Mouse (Mus musculus): ENCODE results near the gene Fn3k. TPM values are rescaled to one million over a fixed set of nuclear protein-coding genes. Genes with fewer than 3 reads are reported as not detected.

The Fn3k gene
- polyA plus RNA-seq, 1 experiment from 2014 or later, result 0.33 TPM

- 67% methylated on average over 4 of the region's 4 CpGs for WGBS
- TF ChIP-seq CTCF (IDR thresholded peaks at IDR 0.05; ENCODE audit: low read depth), result no peak
- H3K27me3 ChIP-seq (ENCODE audit: insufficient read depth, low read length), result no peaks in the 10 kb centered on the region
- no peak overlapping the region; the same call in 1 of the 2 replicates for H3K4me2 ChIP-seq
- peak overlapping the region; percentile 4; the same call in 1 of the 2 replicates for H3K27ac ChIP-seq (ENCODE audit: low read depth)
- H3K36me3 ChIP-seq (ENCODE audit: insufficient read depth), result peaks cover 11% of the 10 kb centered on the region
- H3K9ac ChIP-seq, result no peak overlapping the region
- DNase-seq (no peak), ATAC-seq (ENCODE audit: insufficient read depth) (peak; percentile 44; the same call in 1 of the 2 replicates)
- H3K4me1 ChIP-seq (ENCODE audit: insufficient read depth), result peaks cover 4% of the 10 kb centered on the region; the same call in 1 of the 2 replicates
- H3K9me3 ChIP-seq (ENCODE audit: low read depth, low read length), result no peaks in the 10 kb centered on the region
- no peak overlapping the region for H3K4me3 ChIP-seq (ENCODE audit: low read depth, low read length)
Observed at GRCm38 (mm10) chr11:121433397-121433796, 1.3 kb upstream of the Fn3k start.

- Histone ChIP-seq H3K4me1 (ENCODE audit: insufficient read depth) (peaks cover 4% of the 10 kb centered on the region; the same call in 1 of the 2 replicates), H3K27me3 (ENCODE audit: insufficient read depth, low read length) (no peaks in the 10 kb centered on the region), H3K4me2 (no peak overlapping the region; the same call in 1 of the 2 replicates), H3K27ac (ENCODE audit: low read depth) (no peak overlapping the region), H3K36me3 (ENCODE audit: insufficient read depth) (no peaks in the 10 kb centered on the region), H3K4me3 (ENCODE audit: low read depth, low read length) (no peak overlapping the region), H3K9me3 (ENCODE audit: low read depth, low read length) (no peaks in the 10 kb centered on the region), H3K9ac (no peak overlapping the region)
- WGBS, result 64% methylated on average over 5 of the region's 5 CpGs
- no peak for TF ChIP-seq CTCF (IDR thresholded peaks at IDR 0.05; ENCODE audit: low read depth)
- DNase-seq (no peak), ATAC-seq (ENCODE audit: insufficient read depth) (no peak)
Observed at GRCm38 (mm10) chr11:121437236-121437635, 2.5 kb downstream of the Fn3k start.

- DNase-seq (no peak), ATAC-seq (ENCODE audit: insufficient read depth) (no peak)
- Histone ChIP-seq H3K27me3 (ENCODE audit: insufficient read depth, low read length) (no peaks in the 10 kb centered on the region), H3K4me2 (no peak overlapping the region), H3K4me3 (ENCODE audit: low read depth, low read length) (no peak overlapping the region), H3K9ac (no peak overlapping the region), H3K27ac (ENCODE audit: low read depth) (no peak overlapping the region), H3K9me3 (ENCODE audit: low read depth, low read length) (no peaks in the 10 kb centered on the region), H3K36me3 (ENCODE audit: insufficient read depth) (no peaks in the 10 kb centered on the region), H3K4me1 (ENCODE audit: insufficient read depth) (no peaks in the 10 kb centered on the region)
- WGBS, result 61% methylated on average over 5 of the region's 5 CpGs
- no peak for TF ChIP-seq CTCF (IDR thresholded peaks at IDR 0.05; ENCODE audit: low read depth)
Observed at GRCm38 (mm10) chr11:121439686-121440292, 5.1 kb downstream of the Fn3k start.

- Histone ChIP-seq H3K36me3 (ENCODE audit: insufficient read depth) (no peaks in the 10 kb centered on the region), H3K27me3 (ENCODE audit: insufficient read depth, low read length) (no peaks in the 10 kb centered on the region), H3K4me3 (ENCODE audit: low read depth, low read length) (no peak overlapping the region), H3K27ac (ENCODE audit: low read depth) (no peak overlapping the region), H3K9ac (no peak overlapping the region), H3K4me2 (no peak overlapping the region), H3K9me3 (ENCODE audit: low read depth, low read length) (no peaks in the 10 kb centered on the region), H3K4me1 (ENCODE audit: insufficient read depth) (no peaks in the 10 kb centered on the region)
- WGBS, result 89% methylated on average over 4 of the region's 4 CpGs
- no peak for TF ChIP-seq CTCF (IDR thresholded peaks at IDR 0.05; ENCODE audit: low read depth)
- ATAC-seq (ENCODE audit: insufficient read depth) (no peak), DNase-seq (no peak)
Observed at GRCm38 (mm10) chr11:121441653-121442052, 6.9 kb downstream of the Fn3k start.

- Histone ChIP-seq H3K9ac (no peak overlapping the region), H3K4me1 (ENCODE audit: insufficient read depth) (no peaks in the 10 kb centered on the region), H3K4me3 (ENCODE audit: low read depth, low read length) (no peak overlapping the region), H3K9me3 (ENCODE audit: low read depth, low read length) (no peaks in the 10 kb centered on the region), H3K27me3 (ENCODE audit: insufficient read depth, low read length) (no peaks in the 10 kb centered on the region), H3K36me3 (ENCODE audit: insufficient read depth) (no peaks in the 10 kb centered on the region), H3K4me2 (no peak overlapping the region), H3K27ac (ENCODE audit: low read depth) (no peak overlapping the region)
- no peak for DNase-seq
- ATAC-seq (ENCODE audit: insufficient read depth), result no peak
- no peak for TF ChIP-seq CTCF (IDR thresholded peaks at IDR 0.05; ENCODE audit: low read depth)
- WGBS, result 59% methylated on average over 2 of the region's 2 CpGs
Observed at GRCm38 (mm10) chr11:121442076-121442475, 7.4 kb downstream of the Fn3k start.

- Histone ChIP-seq H3K4me2 (peak overlapping the region; percentile 77), H3K9ac (peak overlapping the region; percentile 62), H3K9me3 (ENCODE audit: low read depth, low read length) (no peaks in the 10 kb centered on the region), H3K4me3 (ENCODE audit: low read depth, low read length) (peak overlapping the region; percentile 89), H3K27me3 (ENCODE audit: insufficient read depth, low read length) (no peaks in the 10 kb centered on the region), H3K4me1 (ENCODE audit: insufficient read depth) (peaks cover 3% of the 10 kb centered on the region; the same call in 1 of the 2 replicates), H3K36me3 (ENCODE audit: insufficient read depth) (0 out of 2 replicates have a peak, but pooled peaks cover 2% of the 10 kb centered on the region), H3K27ac (ENCODE audit: low read depth) (no peak overlapping the region)
- no peak for TF ChIP-seq CTCF (IDR thresholded peaks at IDR 0.05; ENCODE audit: low read depth)
- ATAC-seq (ENCODE audit: insufficient read depth) (peak; percentile 19; the same call in 1 of the 2 replicates), DNase-seq (no peak)
- WGBS, result 24% methylated on average over 9 of the region's 9 CpGs
Observed at GRCm38 (mm10) chr11:121451216-121451726, 16.6 kb downstream of the Fn3k start.

GRCm38 (mm10) chr11:121451753-121452635, 17.3 kb downstream of the Fn3k start, which contains the start of gene Tbcd:
TSS of gene Tbcd (plus strand) at chr11:121451949.
- ATAC-seq (ENCODE audit: insufficient read depth) (peak; percentile 97), DNase-seq (peak; percentile 95)
- Histone ChIP-seq H3K9me3 (ENCODE audit: low read depth, low read length) (no peaks in the 10 kb centered on the region), H3K27ac (ENCODE audit: low read depth) (peak within 1 kb of the TSS; percentile 46), H3K4me1 (ENCODE audit: insufficient read depth) (peaks cover 3% of the 10 kb centered on the region; the same call in 1 of the 2 replicates), H3K9ac (peak within 1 kb of the TSS; percentile 62), H3K27me3 (ENCODE audit: insufficient read depth, low read length) (no peaks in the 10 kb centered on the region), H3K36me3 (ENCODE audit: insufficient read depth) (0 out of 2 replicates have a peak, but pooled peaks cover 4% of the 10 kb centered on the region), H3K4me3 (ENCODE audit: low read depth, low read length) (peak within 1 kb of the TSS; percentile 89), H3K4me2 (peak within 1 kb of the TSS; percentile 77)
- TF ChIP-seq CTCF (IDR thresholded peaks at IDR 0.05; ENCODE audit: low read depth), result no peak
- WGBS, result under 1% methylated on average over 58 of the region's 58 CpGs

Measured in lung, embryonic 14.5 days (tissue).